Mouse (Mus musculus) limb, embryonic 10.5 days (tissue): ENCODE results near the gene Slc46a1. TPM values are rescaled to one million over a fixed set of nuclear protein-coding genes. Genes with fewer than 3 reads are reported as not detected.

Experiments used
- DNase-seq: peaks from one replicate; pipeline ENCODE4 v3.0.0-alpha.2; 2017; ENCODE audit warnings: low spot score
- H3K27ac ChIP-seq: fragments of 300-500 bp; sonication (generic); 2 replicates; pipeline ENCODE4 v1.5.1; 2016; ENCODE audit warnings: mild to moderate bottlenecking
- H3K27me3 ChIP-seq: fragments of 300-500 bp; sonication (generic); 2 replicates; pipeline ENCODE4 v1.6.1; 2016; ENCODE audit warnings: low read depth, mild to moderate bottlenecking; ENCODE audit not compliant: poor library complexity, severe bottlenecking
- H3K36me3 ChIP-seq: fragments of 300-500 bp; sonication (generic); 2 replicates; pipeline ENCODE4 v1.6.1; 2016; ENCODE audit warnings: mild to moderate bottlenecking, moderate library complexity
- H3K4me1 ChIP-seq: fragments of 300-500 bp; sonication (generic); 2 replicates; pipeline ENCODE4 v1.6.1; 2016
- H3K4me3 ChIP-seq: fragments of 300-500 bp; sonication (generic); 2 replicates; pipeline ENCODE4 v1.5.1; 2016; ENCODE audit warnings: mild to moderate bottlenecking, moderate library complexity
- H3K9me3 ChIP-seq: fragments of 300-500 bp; sonication (generic); replicated peaks from 2 replicates; pipeline ENCODE4 v1.6.1; 2016; ENCODE audit warnings: mild to moderate bottlenecking
- WGBS: fragments of 180-500 bp; shearing (Covaris S2); methylation state at CpG from one replicate; pipeline ENCODE4 v1.1.7; 2016; 5-methylcytosine and 5-hydroxymethylcytosine counted together
- polyA plus RNA-seq: library from polyadenylated mRNA; unstranded; fragments of >200 nt; fragmentation: Nextera tagmentation; extraction: Ambion mirVana; gene quantifications from 2 replicates; pipeline ENCODE4 v1.2.1, GENCODE M21; 2016

The Slc46a1 gene
- polyA plus RNA-seq, 1 experiment from 2014 or later = 15.0 TPM

DNA sequence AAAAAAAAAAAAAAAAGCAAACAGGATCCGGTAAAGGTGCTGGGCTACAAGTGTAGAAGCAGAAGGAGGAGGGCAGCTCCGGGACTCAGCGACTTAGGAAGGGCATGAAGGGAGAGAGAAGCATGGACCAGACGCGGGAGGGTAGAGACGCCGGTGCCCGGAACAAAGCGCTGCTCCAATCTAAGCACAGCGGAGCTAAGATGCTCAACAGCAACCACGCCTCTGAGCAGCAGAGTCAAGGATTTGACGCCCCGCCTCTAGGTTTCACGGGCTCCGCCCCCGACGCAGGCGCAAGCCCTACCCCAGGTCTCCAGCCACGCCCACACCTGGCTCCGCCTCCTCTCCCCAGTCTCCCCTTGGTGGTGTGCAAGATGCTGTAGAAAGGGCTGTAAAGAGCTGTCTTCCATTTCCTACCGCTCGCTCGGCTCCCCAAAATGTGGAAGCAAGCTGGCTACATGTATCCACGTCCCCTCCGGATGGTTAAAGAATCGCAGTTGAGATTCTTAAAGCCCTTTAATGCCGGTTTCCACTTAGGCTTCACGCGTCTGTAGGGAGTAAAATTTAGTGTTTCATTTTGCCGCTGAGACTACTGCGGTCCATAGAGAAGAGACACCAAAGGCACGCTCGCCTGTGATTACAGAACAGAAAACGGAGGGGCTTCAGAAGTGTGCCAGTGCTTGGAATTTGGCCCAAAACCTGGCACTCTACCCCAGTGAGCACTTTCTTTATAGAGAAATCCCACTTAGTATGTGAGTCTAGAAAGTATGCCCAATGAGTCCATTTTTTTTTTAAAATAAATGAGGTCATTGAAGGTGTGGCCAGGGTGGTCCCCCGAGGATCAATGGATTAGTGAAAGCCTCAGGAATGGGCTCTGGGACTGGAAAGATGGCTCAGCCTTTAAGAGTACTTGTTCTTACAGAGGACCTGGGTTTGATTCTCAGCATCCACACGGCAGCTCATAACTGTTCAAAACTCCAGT, 32.3 kb downstream of the Slc46a1 start, which contains the start of gene Sarm1:
TSS of gene Sarm1 (minus strand) at position 211 of the 979 bp plus-strand sequence.
- Histone ChIP-seq H3K4me1 (peaks cover 16% of the 10 kb centered on the region), H3K27ac (peak within 1 kb of the TSS; percentile 53; the same call in 1 of the 2 replicates), H3K4me3 (peak within 1 kb of the TSS; percentile 76), H3K27me3 (peaks cover 80% of the 10 kb centered on the region), H3K9me3 (no peaks in the 10 kb centered on the region), H3K36me3 (no peaks in the 10 kb centered on the region)
- peak; percentile 94 for DNase-seq
- 4% methylated on average over 36 of the region's 36 CpGs for WGBS

DNA sequence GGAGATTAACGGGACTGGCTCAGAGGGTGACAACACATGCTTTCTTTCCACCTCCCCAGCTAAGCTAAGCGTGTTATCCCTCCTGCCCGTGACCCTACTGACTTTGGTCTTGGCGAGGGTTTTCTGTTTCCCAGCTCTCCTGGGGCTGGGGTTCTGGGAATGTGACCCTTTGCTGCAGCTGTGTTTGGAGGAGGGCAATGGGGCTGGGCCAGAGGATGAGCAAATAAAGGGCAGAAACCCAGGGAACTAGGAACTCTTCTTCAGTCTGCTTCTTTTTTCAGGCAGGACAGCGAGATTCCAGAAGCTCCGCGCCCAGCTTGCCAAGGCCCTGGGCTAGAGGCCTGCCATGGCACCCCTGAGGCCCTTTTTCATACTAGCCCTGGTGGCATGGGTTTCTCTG, 33.5 kb downstream of the Slc46a1 start, which contains the start of gene Vtn:
TSS of gene Vtn (plus strand) at position 88 of the 400 bp plus-strand sequence.
- peaks cover 16% of the 10 kb centered on the region for H3K4me1 ChIP-seq
- peak within 1 kb of the TSS; percentile 53; the same call in 1 of the 2 replicates for H3K27ac ChIP-seq
- WGBS = 59% methylated on average over 7 of the region's 7 CpGs
- peak within 1 kb of the TSS; percentile 76 for H3K4me3 ChIP-seq
- peaks cover 72% of the 10 kb centered on the region for H3K27me3 ChIP-seq
- no peaks in the 10 kb centered on the region for H3K9me3 ChIP-seq
- no peak for DNase-seq
- H3K36me3 ChIP-seq = no peaks in the 10 kb centered on the region

GRCm38 (mm10) chr11:78499543-78499942, 34.0 kb downstream of the Slc46a1 start:
- no peak for DNase-seq
- WGBS = 50% methylated on average over 16 of the region's 16 CpGs
- Histone ChIP-seq H3K4me1 (peaks cover 16% of the 10 kb centered on the region), H3K4me3 (no peak overlapping the region), H3K9me3 (no peaks in the 10 kb centered on the region), H3K36me3 (no peaks in the 10 kb centered on the region), H3K27me3 (peaks cover 67% of the 10 kb centered on the region), H3K27ac (no peak overlapping the region)

DNA sequence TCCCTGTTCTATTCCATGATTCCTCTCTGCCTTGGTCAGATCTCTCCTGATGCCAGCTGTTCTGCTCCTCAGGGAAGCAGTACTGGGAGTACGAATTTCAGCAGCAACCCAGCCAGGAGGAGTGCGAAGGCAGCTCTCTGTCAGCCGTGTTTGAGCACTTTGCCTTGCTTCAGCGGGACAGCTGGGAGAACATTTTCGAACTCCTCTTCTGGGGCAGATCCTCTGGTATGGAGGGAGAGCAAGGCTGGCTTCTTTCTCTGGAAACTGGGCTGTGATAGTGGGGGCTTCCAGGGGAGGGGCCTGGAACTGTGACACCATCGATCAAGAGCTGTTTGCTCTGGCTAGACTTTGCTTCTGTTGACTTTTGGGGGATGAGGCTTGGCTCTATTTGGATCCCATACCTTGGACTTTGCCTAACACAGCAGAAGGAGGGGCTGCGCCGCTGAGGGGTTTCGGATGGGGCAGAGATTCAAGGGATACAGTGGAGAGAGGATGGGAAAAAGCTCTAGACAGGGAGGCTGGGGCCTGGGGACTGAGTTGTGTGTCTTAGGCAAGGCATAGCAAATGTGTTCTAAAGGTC, 35.2 kb downstream of the Slc46a1 start:
- Histone ChIP-seq H3K36me3 (peaks cover 8% of the 10 kb centered on the region), H3K4me1 (peaks cover 16% of the 10 kb centered on the region), H3K27me3 (peaks cover 55% of the 10 kb centered on the region), H3K9me3 (no peaks in the 10 kb centered on the region), H3K27ac (no peak overlapping the region), H3K4me3 (no peak overlapping the region)
- 82% methylated on average over 9 of the region's 9 CpGs for WGBS
- no peak for DNase-seq

DNA sequence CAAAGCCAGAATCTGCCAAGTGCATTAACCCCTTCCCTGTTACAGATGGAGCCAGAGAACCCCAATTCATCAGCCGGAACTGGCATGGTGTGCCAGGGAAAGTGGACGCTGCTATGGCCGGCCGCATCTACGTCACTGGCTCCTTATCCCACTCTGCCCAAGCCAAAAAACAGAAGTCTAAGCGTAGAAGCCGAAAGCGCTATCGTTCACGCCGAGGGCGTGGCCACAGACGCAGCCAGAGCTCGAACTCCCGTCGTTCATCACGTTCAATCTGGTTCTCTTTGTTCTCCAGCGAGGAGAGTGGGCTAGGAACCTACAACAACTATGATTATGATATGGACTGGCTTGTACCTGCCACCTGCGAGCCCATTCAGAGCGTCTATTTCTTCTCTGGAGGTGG, 36.0 kb downstream of the Slc46a1 start:
- Histone ChIP-seq H3K27me3 (peaks cover 47% of the 10 kb centered on the region), H3K36me3 (peaks cover 17% of the 10 kb centered on the region), H3K4me3 (no peak overlapping the region), H3K27ac (no peak overlapping the region), H3K4me1 (peaks cover 16% of the 10 kb centered on the region), H3K9me3 (no peaks in the 10 kb centered on the region)
- no peak for DNase-seq
- WGBS = 82% methylated on average over 20 of the region's 20 CpGs

DNA sequence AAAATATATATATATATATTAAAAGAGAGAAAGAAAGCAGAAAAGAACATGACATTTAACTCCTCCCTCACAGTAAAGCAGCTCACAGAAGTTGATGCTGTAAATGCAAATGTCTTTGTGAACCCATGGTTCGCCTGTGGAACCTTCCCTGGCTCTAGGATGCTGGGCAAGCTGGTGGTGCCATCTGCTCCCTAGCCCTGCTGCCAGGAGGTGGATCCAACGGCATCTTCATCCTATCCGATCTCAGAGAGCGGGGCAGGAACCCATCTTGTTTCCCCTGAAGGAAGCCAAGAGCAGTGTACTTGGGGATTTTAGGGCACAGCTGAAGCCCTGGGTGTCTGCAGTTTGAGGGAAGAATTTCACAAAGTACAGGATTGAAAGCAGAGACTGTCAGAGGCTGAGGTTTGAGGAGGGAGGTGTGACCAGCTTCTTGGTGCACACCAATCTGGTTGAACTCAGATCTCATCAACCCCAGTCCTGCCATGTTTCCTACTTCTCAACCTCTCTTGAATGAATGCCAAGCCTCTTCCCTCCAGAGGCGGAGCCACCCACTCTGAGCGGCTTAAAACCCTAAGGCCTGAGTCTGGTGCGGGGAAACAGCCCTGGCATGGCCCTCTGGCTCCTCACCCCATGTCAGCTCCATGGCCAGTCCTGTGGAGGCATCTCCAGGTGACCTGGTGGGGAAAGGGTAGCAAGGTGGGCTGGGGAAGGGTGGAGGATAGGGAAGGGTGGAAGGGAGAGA, 37.6 kb downstream of the Slc46a1 start, which contains the start of gene Sebox:
TSS of gene Sebox (plus strand) at position 539 of the 742 bp plus-strand sequence.
- Histone ChIP-seq H3K4me3 (no peak within 1 kb of the TSS), H3K27me3 (peaks cover 36% of the 10 kb centered on the region), H3K36me3 (peaks cover 31% of the 10 kb centered on the region), H3K9me3 (no peaks in the 10 kb centered on the region), H3K27ac (no peak within 1 kb of the TSS), H3K4me1 (peaks cover 2% of the 10 kb centered on the region)
- DNase-seq = no peak
- WGBS = 72% methylated on average over 7 of the region's 7 CpGs

GRCm38 (mm10) chr11:78505430-78505829, 39.9 kb downstream of the Slc46a1 start:
- H3K36me3 ChIP-seq = peaks cover 52% of the 10 kb centered on the region
- WGBS = 82% methylated on average over 3 of the region's 3 CpGs
- DNase-seq = no peak
- no peaks in the 10 kb centered on the region for H3K4me1 ChIP-seq
- H3K27ac ChIP-seq = no peak overlapping the region
- no peak overlapping the region for H3K4me3 ChIP-seq
- H3K9me3 ChIP-seq = no peaks in the 10 kb centered on the region
- peaks cover 13% of the 10 kb centered on the region for H3K27me3 ChIP-seq

GRCm38 (mm10) chr11:78509148-78509547, 43.7 kb downstream of the Slc46a1 start:
- 87% methylated on average over 5 of the region's 5 CpGs for WGBS
- Histone ChIP-seq H3K27ac (no peak overlapping the region), H3K4me3 (no peak overlapping the region), H3K9me3 (no peaks in the 10 kb centered on the region), H3K27me3 (no peaks in the 10 kb centered on the region), H3K36me3 (peaks cover 58% of the 10 kb centered on the region), H3K4me1 (peaks cover 19% of the 10 kb centered on the region)
- no peak for DNase-seq

DNA sequence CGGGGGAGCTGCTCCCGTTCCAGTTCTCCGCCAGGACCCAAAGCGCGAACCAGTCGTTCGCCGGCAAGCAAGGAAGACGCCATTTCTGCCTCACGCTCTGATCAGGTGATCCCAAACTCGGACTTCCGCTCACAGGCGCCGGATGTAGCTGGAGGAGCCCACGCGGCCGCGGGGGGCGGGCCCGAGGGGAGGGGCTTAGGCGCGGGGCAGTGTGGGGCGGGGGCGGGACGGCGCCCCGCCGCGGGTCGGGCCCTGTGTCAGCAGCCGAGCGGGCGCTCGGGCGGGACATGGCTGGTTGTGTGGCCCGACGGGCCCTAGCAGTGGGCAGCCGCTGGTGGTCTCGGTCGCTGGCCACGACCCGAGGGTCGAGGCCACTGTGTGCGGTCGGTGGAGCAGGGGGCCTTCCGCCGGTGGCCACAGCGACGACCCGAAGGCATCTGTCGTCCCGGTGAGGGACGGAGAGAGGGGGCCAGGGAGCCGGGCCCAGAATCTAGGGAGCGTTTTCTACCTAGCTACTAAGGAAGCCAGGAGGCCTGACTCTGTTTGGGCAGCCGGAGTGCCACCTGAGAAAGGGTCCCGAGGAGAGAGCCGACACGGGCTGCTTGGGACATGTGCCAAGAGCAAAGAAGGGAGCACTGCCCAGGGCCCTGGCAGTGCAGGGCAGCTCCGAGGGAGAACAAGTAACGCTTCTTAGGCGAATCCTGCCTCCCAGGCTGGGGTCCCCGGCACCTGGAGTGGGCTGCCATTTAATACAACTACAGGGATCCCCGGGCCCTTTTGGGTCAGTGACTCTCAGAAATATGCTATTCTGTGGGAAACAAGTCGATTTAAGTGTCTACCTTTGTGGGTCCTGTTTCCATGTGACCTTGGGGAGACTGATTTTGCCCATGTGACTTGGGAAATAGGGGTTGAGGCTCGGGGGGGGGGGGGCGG, 46.8 kb downstream of the Slc46a1 start, which contains the start of the genes Tmem199 and Poldip2:
TSS of gene Tmem199 (minus strand) at position 148 of the 933 bp plus-strand sequence.
TSS of gene Poldip2 (plus strand) at position 169 of the 933 bp plus-strand sequence.
- H3K36me3 ChIP-seq = peaks cover 63% of the 10 kb centered on the region
- H3K27me3 ChIP-seq = no peaks in the 10 kb centered on the region
- H3K27ac ChIP-seq = peak within 1 kb of the TSS; percentile 94
- DNase-seq = peak; percentile 98
- peaks cover 19% of the 10 kb centered on the region for H3K4me1 ChIP-seq
- WGBS = under 1% methylated on average over 67 of the region's 67 CpGs
- no peaks in the 10 kb centered on the region for H3K9me3 ChIP-seq
- peak within 1 kb of the TSS; percentile 85 for H3K4me3 ChIP-seq

DNA sequence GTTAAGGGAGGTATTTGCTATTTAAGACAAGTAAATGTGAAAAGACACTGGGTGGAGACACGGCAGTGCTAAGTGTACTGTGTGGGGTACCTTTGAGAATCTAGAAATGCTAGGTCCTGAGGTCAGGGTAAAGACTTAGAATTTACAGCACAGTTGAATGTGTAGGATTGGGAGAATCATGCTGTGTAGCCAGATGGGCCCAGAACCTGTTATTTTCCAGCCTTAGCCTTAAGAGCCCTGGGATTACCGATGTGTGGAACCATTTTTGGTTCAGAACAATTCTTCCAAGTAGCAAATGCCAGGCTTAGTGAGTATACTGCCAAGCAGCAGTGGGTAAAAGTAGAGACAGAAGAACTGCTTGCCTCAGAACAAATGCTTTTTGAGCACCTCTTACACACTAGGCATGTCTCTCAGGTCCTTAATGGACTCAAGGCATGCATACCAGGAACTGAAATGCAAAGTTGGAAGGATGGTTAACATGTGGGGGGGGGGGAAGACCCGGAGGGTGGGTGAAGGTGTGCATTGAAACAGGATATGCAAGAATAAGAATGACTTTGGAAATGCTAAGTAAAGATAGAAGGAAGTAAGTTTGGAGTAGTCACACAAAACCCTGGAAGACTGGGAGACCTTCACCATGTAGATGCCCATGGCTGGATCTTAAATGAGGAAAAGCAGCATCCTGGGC, 47.8 kb downstream of the Slc46a1 start:
- peaks cover 19% of the 10 kb centered on the region for H3K4me1 ChIP-seq
- peak overlapping the region; percentile 94; the same call in 1 of the 2 replicates for H3K27ac ChIP-seq
- peaks cover 63% of the 10 kb centered on the region for H3K36me3 ChIP-seq
- no peak for DNase-seq
- no peaks in the 10 kb centered on the region for H3K27me3 ChIP-seq
- 84% methylated on average over 3 of the region's 3 CpGs for WGBS
- peak overlapping the region; percentile 85 for H3K4me3 ChIP-seq
- H3K9me3 ChIP-seq = no peaks in the 10 kb centered on the region
